Mouse (Mus musculus): ENCODE measurements at regions not wholly inside any gene's neighbourhood (a gene's known extent, or its start where the extent isn't known, plus 50 kb on each side); places are given as distances from the start of the nearest gene placed in this dataset.

DNA sequence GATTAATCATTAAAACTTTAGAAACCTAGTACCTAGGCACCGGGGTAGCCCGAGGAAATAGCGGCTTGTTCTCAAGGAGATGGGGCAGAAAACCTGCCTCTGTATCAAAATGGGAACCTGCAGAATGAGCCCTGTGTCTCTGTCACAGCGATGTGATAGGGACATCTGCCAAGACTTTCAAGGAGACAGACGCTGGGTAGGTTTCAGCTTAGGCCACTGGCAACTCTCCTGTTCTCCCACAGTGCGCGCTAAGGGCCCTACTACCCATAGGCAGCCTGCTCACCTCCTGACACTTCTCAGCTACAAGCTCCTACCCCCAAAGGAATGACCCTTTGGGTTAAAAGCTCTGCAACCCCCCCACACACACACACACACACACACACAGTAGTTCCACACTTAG lies 396.4 kb downstream of the Sox9 start:
- TF ChIP-seq CTCF (IDR thresholded peaks at IDR 0.05): no peak
- no peak for TF ChIP-seq POLR2A (IDR thresholded peaks at IDR 0.05; ENCODE audit: insufficient read depth, low read depth, low read length)
- TF ChIP-seq EP300 (IDR thresholded peaks at IDR 0.05; ENCODE audit: insufficient read depth, low read depth, low read length): no peak
